Mouse (Mus musculus) testis, adult 2 months (tissue): Measurements from ENCODE around the gene Cd5.

ENCODE experiments used
- CTCF ChIP-seq: fragments of 200-500 bp; IDR thresholded peaks from 2 replicates; pipeline ENCODE4 v1.5.1; 2012; ENCODE audit warnings: low read depth, mild to moderate bottlenecking, inconsistent platforms, low read length, moderate library complexity; ENCODE audit not compliant: control insufficient read depth, insufficient read depth, insufficient replicate concordance
- POLR2A ChIP-seq: fragments of 200-500 bp; IDR thresholded peaks from 2 replicates; pipeline ENCODE4 v1.6.1; 2012; ENCODE audit warnings: low read depth, mild to moderate bottlenecking, inconsistent platforms, low read length, moderate library complexity; ENCODE audit not compliant: control insufficient read depth

GRCm38 (mm10) chr19:10738038-10738437, 764 bp downstream of the Cd5 start:
- TF ChIP-seq CTCF (no peak), POLR2A (no peak)
